Mouse (Mus musculus) ovary, adult 10 weeks (tissue): ENCODE data around the gene Stx6. TPM values are rescaled to one million over a fixed set of nuclear protein-coding genes. Genes with fewer than 3 reads are reported as not detected.

Experiments
- polyA plus RNA-seq: library from polyadenylated mRNA; stranded (reverse); fragments of 350-450 nt; fragmentation: Illumina TruSeq; extraction: RNeasy Lipid Tissue Mini Kit (QIAGEN cat#74804); gene quantifications from one replicate; pipeline ENCODE4 v1.2.3, GENCODE M21; 2014

Stx6 gene
- polyA plus RNA-seq: 19.2 TPM

DNA sequence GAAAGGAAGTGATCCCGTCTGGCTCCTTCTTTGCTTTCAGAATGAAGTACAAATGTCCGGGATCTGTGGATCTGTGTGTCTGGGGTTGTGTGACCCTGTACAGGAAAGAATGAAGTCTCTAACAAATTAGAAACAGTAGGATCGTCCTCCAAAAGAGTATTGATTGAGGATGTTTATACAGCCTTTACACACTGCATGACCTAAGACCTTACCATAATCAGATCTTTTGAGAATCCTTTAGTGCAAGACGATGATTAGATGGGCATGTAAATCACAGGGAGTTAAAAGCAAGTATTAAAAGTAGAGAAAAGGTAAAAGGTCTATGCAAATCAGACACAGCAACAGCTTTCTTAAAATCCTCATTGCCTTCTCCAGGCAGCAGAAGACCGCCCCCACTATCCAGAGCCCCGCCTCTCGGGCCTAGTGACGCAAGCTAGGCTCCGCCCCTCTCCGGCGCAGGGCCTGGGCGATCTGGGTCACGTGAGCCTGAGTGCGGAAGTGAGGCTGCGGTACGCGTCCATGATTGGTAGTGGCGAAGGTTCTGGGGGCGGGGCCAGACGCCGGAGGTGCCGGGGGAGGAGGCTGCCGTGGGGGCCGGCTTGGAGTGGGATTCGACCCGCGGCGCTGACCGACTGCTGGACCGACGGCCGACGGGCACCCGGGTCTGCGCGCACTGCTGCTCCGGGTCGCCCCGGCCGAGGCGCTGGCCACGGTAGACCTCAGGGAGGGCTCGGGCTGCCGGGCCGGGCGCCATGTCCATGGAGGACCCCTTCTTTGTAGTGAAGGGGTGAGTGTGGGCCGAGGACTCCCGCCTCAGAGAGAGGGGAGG is at the start of gene Stx6:
Gene Stx6, plus strand, starts transcription at position 575 of the 829 bp plus-strand sequence.

DNA sequence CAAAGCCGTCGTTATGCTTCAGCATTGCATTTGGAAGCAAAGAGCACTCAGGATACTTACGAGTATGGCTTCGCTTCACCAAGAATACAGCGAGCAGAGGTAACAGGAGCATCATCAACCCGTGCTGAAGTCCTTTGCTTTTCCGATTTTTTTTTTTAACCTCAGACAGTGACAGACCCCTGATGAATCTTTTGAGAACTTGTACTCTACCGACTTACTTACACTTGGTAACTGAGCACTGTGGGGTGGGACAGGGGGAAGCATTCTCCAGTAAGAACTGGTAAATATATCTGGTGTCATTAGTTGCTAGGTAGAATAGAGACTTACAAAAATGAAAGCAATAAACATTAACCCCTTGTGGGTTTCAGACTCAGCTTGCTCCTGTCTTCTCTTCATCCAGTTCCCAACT is 11.9 kb upstream of the Stx6 start, which contains the start of gene Mr1:
Gene Mr1, minus strand, starts transcription at position 243 of the 409 bp plus-strand sequence.

DNA sequence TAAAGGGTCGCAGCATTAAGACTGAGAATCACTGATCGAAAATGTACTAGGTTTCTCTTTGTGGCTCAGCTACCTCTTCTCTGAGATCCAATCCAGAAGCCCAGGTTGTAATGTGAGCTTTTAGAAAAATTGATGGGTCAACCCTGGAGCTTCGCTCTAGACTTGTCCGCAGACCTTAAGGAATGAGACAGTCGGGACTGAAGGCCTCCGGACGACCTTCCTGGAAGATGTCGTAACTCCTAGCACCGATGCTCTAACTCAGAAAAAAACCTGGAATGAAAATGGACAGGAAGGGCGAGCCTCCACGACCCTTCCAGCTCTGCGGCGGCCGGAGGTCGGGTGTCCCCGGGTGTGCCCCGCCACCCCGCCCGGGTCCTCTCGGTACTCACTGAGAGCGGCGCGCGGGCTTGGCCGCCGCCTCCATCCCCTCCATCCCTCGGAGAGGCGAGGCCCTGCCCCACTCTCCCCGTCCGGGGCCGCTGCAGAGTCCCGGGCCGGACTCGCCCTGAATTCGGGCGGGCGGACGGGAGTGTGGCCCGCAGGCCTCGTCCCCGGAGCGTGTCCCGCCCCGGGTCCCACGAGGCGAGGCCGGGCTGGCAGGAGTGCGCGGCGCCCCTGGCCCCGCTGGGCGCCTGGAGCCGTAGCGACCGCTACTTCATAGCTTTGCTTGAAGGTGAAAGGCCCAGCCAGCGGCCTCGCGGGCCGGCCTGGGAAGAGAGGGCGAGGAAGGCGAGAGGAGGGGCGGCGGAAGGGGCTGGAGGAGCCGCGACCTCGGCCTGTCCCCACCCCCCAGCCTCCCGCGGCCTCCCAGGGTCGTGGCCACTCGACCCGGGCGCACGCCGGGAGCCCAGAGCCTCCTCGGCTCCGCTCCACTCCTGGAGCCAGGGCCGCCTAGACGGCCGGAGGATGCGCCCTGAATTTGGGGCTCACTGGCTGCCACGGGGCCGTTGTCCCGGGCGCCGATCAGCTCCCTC is 85.6 kb downstream of the Stx6 start, which contains the start of gene BC034090:
Gene BC034090, minus strand, starts transcription at position 648 of the 974 bp plus-strand sequence.

Other genes with a start within 250 kb of the Stx6 start
- 15.3 TPM for gene Ier5, start 59.1 kb upstream of the Stx6 start, polyA plus RNA-seq
- 111 TPM for gene Mr1, start 11.9 kb upstream of the Stx6 start, polyA plus RNA-seq
- gene BC034090, start 85.7 kb downstream of the Stx6 start, polyA plus RNA-seq: 5.1 TPM